Mouse (Mus musculus) urinary bladder, postnatal 25 days (tissue): ENCODE measurements around the gene 6820408C15Rik.

Source experiments
- DNase-seq: peaks from one replicate; pipeline ENCODE4 v3.0.0; 2022; ENCODE audit warnings: low spot score

The 6820408C15Rik gene

GRCm38 (mm10) chr2:152415287-152415686, at the start of gene 6820408C15Rik:
6820408C15Rik (plus strand) TSS chr2:152415587.
- DNase-seq = no peak

DNA sequence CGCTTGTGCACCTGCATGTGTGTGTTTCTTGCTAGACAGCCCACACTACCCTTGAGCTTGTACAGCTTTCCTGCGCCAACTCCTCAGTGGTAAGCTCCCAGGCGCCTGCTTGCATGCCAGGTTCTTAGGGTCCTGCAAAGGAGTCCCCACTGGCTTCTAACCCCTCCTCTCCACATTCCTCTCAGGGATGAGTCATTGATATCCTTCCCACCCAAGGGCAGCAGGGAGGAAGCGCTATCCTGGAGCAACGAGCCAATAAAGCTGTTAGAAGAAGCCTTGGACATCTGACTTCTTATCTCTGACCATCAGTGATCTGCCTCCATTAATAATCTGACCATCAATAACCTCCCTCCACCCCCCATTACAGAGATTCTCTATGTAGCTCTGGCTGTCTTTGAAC, 47.5 kb upstream of the 6820408C15Rik start:
- DNase-seq = no peak

DNA sequence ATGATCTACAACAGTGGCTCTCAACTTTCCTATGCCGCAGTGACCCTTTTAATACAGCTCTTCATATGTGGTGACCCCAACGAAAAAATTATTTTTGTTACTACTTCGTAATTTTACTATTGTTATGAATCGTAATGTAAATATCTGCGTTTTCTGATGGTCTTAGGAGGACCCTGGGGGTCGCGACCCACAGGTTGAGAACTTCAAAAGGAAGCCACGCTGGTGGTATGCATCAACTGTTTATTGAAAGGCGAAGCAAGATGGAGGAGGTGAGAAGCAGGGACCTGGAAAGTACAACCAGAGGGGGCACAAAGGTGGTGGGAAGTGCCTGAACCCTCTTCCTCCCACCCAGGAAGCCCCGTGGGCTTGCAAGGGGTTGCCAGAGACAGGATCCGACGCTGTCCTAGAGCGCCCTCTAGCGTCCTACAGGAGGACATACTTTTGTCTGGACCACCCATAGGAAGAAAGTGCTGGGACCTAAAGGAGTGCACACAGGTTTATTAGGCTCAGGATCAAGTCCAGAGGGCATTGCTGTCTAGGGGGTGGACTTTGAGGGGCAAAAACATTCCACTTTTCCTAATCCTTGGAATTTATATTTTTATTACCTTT, 46.8 kb upstream of the 6820408C15Rik start:
- DNase-seq = peak; percentile 47

DNA sequence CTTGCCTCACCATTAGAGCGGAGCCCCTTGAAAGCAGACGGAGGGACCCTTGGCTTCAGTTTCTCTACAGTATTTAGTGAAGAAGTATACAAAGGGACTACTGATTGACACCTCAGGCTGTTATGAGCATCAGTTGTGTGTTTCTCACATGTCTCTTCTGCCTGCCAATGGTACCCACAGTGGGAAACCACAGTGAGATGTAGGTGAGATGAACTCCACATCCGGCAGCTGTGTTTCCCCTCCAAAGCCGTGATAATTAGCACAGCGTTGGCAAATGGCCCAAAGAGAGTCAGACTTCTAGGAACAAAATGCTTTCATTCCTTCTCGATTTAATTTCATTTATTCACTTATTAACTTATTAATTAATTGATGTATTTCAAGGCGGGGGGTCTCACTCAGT, 43.3 kb upstream of the 6820408C15Rik start:
- DNase-seq = no peak

GRCm38 (mm10) chr2:152372661-152373060, 42.7 kb upstream of the 6820408C15Rik start:
- no peak for DNase-seq

GRCm38 (mm10) chr2:152373547-152373946, 41.8 kb upstream of the 6820408C15Rik start:
- no peak for DNase-seq

DNA sequence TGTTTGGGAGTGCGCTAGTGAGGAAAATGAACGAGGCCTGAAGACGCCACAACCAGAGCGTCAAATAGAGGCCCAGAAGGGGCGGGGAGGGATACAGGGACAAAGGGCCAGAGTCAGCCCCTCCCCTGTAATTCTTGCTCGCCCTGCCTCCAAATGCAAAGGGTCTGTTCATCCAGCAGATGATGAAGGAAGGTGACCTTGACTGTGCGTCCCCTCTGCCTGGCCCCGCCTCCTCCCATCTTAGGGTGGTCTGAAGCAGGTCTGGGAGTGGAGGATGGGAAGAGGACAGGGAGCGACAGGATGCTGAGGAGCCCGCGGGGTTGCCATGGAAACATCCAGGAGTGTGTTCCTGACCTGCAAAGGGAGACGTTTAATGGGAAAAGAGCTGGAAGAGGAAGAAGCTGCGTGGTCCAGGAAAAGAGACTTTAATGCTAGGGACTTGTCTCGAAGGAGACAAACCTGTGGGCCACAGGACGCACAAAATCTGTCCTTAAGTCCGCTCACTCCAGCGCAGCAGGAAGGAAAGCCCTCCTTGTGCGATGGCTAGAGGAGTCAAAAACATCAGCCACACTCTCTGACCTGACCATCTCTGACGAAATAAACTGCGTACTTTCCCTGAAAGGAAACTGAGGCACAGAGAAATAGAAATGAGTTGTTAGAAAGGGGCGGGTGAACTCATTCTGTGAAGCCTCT, 39.6 kb upstream of the 6820408C15Rik start:
- DNase-seq = no peak

DNA sequence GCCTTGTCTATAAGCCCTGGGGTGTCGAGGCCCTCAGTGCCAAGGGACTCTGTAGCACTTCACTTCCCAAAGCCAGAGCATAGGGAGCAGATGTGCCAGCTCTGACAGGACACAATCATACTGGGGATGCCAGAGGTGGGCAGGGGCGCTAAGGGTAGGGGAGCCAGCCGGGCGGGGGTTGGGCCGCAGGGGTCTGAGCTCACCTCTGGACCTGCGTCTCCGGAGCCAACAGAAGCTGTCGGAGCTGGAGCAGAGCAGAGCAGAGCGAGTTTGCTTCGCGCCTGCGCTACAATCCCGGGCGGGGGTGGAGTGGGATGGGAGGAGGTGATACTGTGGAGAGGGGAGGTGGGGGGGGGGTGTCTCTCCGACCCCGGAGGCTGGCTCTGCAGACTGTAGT, 39.0 kb upstream of the 6820408C15Rik start, which contains the start of gene Nrsn2:
Gene Nrsn2 (minus strand): TSS at position 294 of the 397 bp plus-strand sequence.
- DNase-seq = no peak

GRCm38 (mm10) chr2:152384191-152384590, 31.2 kb upstream of the 6820408C15Rik start:
- no peak for DNase-seq

DNA sequence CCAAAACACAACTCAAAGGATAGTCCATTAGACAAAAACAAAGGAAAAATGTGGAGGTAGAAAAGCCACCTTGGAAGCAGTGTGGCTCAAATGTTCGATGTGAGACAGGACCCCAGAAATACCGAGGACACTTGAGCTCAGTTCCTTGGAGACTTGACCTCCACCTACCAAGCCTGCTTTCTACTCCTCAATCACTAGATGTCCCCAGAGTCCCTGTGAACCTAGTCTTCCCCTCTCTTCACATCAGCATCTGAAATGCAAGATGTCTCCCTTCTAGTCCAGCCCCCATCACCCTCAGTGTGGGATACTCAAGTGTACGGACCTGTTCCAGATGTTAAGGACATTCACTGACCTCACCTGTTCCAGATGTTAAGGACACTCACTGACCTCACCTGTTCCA, 22.6 kb upstream of the 6820408C15Rik start:
- DNase-seq = no peak

DNA sequence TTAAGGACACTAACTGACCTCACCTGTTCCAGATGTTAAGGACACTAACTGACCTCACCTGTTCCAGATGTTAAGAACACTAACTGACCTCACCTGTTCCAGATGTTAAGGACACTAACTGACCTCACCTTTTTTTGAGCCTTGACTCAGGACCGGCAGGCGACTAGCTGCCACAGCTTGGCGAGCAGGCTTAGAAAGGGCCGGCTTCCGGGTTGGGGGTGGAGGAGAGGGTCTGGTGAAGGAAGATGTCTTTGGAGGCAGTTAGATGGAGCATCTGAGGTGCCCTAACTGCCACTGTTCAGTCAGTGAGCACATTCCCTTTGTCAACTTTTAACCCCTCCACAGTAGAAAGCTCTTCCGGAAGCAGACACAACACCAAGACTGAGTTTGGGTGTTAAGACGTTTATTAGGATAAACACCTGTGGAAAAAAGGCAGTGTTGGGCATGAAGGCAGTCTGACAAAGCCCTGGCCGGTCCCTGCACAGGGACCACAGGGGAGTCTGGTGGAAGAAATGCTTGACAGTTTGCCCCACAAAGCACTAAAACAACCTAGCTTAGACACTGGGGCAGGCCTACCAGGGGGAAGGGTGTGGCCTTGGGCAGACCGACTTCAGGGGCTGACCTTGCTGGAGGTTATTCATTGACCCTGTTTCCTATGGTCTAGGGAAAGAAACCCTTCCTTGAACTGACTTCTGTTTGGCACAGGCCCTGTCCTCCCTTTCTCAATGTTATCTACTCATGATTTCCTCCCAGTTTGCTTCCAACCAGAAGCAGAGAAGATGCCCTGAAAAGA, 22.0 kb upstream of the 6820408C15Rik start:
- no peak for DNase-seq

- no peak for DNase-seq
Measured at GRCm38 (mm10) chr2:152395271-152395920, 20.0 kb upstream of the 6820408C15Rik start.

GRCm38 (mm10) chr2:152396110-152397003, 19.0 kb upstream of the 6820408C15Rik start:
- peak; percentile 70 for DNase-seq

DNA sequence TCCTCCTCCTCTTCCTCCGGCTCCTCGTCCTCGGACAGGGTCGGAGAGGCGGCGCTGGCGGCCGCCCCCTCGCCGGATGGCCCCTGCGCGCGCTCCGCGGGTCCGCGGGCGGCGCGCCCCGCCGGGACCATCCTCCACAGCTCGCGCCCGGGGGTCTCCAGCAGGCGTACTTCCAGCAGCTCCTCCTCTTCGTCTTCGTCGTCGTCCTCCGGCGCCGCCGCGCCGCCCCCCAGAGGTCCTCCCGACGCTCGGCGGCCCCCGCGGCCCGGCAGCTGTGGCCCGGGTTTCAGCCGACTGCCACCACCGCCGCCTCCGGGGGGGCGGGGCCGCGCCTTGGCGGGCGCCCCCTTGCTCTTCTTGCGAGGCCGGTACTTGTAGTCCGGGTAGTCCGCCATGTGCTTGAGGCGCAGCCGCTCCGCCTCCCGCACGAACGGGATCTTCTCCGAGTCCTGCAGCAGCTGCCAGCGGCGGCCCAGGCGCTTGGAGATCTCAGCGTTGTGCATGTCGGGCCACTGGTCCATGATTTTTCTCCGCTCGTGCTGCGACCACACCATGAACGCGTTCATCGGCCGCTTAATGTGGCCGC, 18.3 kb upstream of the 6820408C15Rik start:
- DNase-seq = peak; percentile 63

DNA sequence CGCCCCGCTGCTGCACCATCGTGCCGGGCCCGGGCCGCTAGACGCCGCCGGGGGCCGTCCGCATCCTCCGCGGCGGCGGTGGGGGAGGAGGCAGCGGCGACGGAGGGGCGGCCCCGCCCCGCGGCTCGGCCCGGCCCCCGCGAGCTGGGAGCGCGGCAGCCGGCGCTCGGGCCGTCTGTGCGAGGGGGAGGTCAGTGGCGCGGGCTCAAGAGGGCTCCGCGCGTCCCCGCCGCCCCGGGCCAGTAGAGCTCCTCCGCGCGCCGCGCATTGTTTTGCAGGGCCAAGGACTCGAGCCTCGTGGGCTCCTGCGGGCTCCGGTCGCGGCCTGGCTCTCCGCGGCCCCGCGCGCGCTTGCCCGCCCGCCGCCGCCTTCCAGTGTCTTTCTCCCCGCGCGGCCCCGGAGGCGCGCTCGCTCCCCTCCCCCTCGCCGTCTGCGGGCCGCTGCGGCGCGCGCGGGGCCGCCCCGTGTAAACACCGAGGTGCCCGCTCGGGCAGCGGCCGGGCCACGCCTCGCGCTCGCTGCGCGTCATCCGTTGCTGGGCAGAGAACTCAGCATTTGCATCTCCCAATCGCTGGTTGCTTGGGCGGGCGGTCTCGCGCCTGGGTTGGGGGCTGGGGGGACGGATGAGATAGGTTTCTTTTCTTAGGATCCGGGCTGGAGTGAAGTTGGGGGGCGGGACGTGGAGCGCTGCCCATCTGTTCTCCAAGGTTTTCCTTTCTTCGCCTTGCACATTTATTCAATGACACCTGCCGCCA, 17.5 kb upstream of the 6820408C15Rik start, which contains the start of gene Sox12:
Gene Sox12 (minus strand): TSS at position 384 of the 756 bp plus-strand sequence.
- DNase-seq = peak; percentile 98

DNA sequence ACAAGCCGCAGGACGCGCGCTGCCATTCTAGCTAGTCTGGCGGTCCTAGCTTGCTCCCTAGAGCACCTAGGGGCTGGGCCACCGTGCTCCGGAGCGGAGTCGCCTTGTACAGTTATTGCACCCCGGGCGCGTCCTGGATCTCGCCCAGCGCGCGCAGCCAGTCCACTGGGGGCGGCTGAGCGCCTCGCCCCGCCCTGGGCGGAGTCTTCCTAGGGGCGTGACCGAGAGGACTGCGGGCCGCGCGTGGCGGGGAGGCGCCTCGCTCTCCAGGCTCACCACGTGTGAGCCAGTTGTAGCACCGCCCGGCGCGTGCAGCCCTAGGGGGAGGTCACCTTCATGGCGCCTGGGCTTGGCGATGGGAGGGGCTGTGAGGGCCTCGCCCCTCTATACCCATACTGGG, 16.7 kb upstream of the 6820408C15Rik start:
- DNase-seq = peak; percentile 90

DNA sequence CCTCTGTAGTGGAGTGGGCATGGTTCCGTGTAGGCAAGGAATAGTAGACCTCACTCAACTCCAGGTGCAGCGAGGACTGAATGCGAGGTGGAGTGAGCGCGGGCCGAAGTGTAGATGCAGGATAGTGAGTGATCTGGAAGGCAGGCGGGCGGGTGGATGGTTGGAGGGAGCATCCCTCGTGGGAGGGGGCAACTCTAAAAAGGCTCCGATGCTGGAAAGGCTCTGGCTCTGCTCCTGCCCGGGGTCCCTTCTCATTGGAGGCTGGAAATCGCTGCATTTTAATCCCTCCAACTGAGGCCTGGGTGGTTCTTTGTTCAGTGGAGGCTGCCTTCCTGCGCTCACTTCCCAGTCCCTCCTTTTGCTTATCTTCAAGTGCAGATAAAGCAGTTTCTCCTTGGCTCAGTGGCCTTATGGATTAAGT, 16.3 kb upstream of the 6820408C15Rik start:
- no peak for DNase-seq

DNA sequence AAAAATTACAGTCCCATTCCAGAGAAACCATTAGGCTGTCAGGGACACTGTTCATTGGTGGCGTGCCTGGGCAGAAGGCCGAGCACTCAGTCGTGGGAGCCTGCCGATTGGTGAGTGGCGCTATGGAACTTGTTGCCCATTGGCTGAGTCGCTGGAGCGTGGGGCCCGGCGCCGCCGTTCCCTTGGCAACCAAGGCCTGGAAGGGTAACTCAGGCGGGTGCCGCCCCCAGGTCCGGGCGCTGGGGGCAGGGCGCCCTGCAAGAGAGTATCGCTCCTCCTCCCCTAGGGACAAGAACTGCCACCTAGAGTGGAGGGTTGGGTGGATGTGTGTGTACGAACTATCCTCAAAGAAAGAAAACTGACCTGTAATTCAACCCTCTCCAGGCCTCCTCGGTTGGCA, 9.3 kb upstream of the 6820408C15Rik start:
- DNase-seq = peak; percentile 85

GRCm38 (mm10) chr2:152409781-152410180, 5.6 kb upstream of the 6820408C15Rik start:
- DNase-seq = no peak

DNA sequence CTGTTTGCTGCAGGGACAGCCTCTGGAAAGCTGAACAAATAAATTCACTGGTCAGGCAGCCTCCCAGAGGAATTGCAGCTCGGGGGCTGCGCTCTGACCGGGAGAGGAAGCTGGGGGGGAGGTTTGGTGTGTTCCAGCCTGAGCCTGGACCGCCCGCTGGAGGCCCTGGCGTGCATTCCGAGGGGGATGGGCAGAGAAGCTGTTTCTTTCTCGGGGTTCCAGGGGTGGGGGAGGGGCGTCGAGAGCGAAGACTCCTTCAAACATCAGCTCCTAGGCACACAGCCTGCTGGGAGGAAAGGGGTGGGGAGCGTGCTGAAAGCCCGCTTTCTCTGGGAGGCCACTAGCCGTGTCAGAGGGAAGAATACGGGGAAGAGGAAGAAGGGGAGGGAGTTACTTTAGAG, 4.4 kb upstream of the 6820408C15Rik start:
- peak; percentile 47 for DNase-seq
